ENCODE assay signal across 9 mouse cellular contexts in the genomic region with DNA sequence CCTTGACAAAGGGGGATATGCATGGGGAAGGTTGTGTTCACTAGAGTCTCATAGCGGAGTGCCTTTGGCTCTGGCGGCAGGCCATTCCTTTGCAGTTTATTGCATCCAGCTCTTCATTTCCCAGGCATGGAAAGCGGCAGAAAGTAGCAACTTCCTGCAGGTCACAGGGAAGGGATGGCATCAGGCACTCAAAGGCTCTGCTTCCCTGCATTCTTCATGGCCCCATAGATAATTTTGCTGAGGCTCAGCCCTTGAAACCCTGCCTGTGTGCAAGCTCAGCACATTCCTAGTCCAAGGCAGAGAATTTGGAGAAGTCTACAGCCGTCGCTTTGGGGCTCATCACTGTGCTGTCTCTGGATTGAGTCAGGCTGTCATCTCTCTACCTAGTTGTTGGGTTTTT. TPM values are rescaled to one million over a fixed set of nuclear protein-coding genes. Genes with fewer than 3 reads are reported as not detected.
DNase-seq lines count a peak whose midpoint lies in the region; ATAC-seq lines count a peak whose summit lies in the region.
"Had no signal": no experiment of that assay in that cellular context is flagged by ENCODE, and none has a peak within 500 bp of the region (broad histone marks: within the 10 kb centered on the region; RNA-seq: fewer than 3 reads in every experiment).

No protein-coding gene starts in this region.

- no peaks in the 10 kb centered on the region for H3K9me3 ChIP-seq in hindbrain, embryonic 13.5 days
- H3K9me3 ChIP-seq in hindbrain, embryonic 12.5 days (replicated peaks) = no peaks in the 10 kb centered on the region
- no peaks in the 10 kb centered on the region for H3K9me3 ChIP-seq in neural tube, embryonic 13.5 days
- no peaks in the 10 kb centered on the region for H3K9me3 ChIP-seq in intestine, embryonic 15.5 days
- no peaks in the 10 kb centered on the region for H3K9me3 ChIP-seq in stomach, embryonic 16.5 days (replicated peaks; ENCODE audit: control insufficient read depth, low read length)

- no peak overlapping the region for H3K4me3 ChIP-seq in hindbrain, embryonic 13.5 days
- no peak overlapping the region for H3K4me3 ChIP-seq in hindbrain, embryonic 12.5 days
- no peak overlapping the region for H3K4me3 ChIP-seq in neural tube, embryonic 13.5 days
- no peak overlapping the region for H3K4me3 ChIP-seq in intestine, embryonic 15.5 days (replicated peaks)
- no peak overlapping the region for H3K4me3 ChIP-seq in stomach, embryonic 16.5 days (replicated peaks; ENCODE audit: low read length)

- peak overlapping the region; percentile 46; the same call in 1 of the 2 replicates for H3K27ac ChIP-seq in hindbrain, embryonic 13.5 days
- no peak overlapping the region for H3K27ac ChIP-seq in hindbrain, embryonic 12.5 days
- peak overlapping the region; percentile 29; the same call in 1 of the 2 replicates for H3K27ac ChIP-seq in neural tube, embryonic 13.5 days (replicated peaks)
- peak overlapping the region; percentile 69 for H3K27ac ChIP-seq in intestine, embryonic 15.5 days
- H3K27ac ChIP-seq in stomach, embryonic 16.5 days (ENCODE audit: low read length) = peak overlapping the region; percentile 73

- 81% methylated on average over 5 of the region's 5 CpGs for WGBS in hindbrain, embryonic 13.5 days
- WGBS in hindbrain, embryonic 12.5 days = 74% methylated on average over 5 of the region's 5 CpGs
- WGBS in neural tube, embryonic 13.5 days = 60% methylated on average over 5 of the region's 5 CpGs
- WGBS in intestine, embryonic 15.5 days = 44% methylated on average over 5 of the region's 5 CpGs
- 50% methylated on average over 5 of the region's 5 CpGs for WGBS in stomach, embryonic 16.5 days

- H3K9ac ChIP-seq in hindbrain, embryonic 13.5 days = no peak overlapping the region
- H3K9ac ChIP-seq in hindbrain, embryonic 12.5 days = no peak overlapping the region
- H3K9ac ChIP-seq in neural tube, embryonic 13.5 days = no peak overlapping the region
- no peak overlapping the region for H3K9ac ChIP-seq in intestine, embryonic 15.5 days
- no peak overlapping the region for H3K9ac ChIP-seq in stomach, embryonic 16.5 days (ENCODE audit: low read length)

- DNase-seq in neural tube, embryonic 10.5 days (ENCODE audit: extremely low spot score, low spot score) = no peak
- DNase-seq in right cerebral cortex, postnatal 25 days = no peak
- no peak for DNase-seq in spleen, adult 12 weeks (ENCODE audit: low spot score)
- DNase-seq: thymus, adult 2 months had no signal

- no peaks in the 10 kb centered on the region for H3K27me3 ChIP-seq in hindbrain, embryonic 13.5 days
- no peaks in the 10 kb centered on the region for H3K27me3 ChIP-seq in hindbrain, embryonic 12.5 days
- no peaks in the 10 kb centered on the region for H3K27me3 ChIP-seq in neural tube, embryonic 13.5 days
- H3K27me3 ChIP-seq in intestine, embryonic 15.5 days (replicated peaks) = no peaks in the 10 kb centered on the region
- H3K27me3 ChIP-seq in stomach, embryonic 16.5 days (ENCODE audit: control insufficient read depth, insufficient read depth, low read length) = no peaks in the 10 kb centered on the region

- H3K36me3 ChIP-seq in hindbrain, embryonic 13.5 days = no peaks in the 10 kb centered on the region
- no peaks in the 10 kb centered on the region for H3K36me3 ChIP-seq in hindbrain, embryonic 12.5 days
- H3K36me3 ChIP-seq in neural tube, embryonic 13.5 days = no peaks in the 10 kb centered on the region
- H3K36me3 ChIP-seq in intestine, embryonic 15.5 days = no peaks in the 10 kb centered on the region; the same call in 1 of the 2 replicates
- H3K36me3 ChIP-seq in stomach, embryonic 16.5 days (ENCODE audit: control insufficient read depth, insufficient read depth, low read length) = 0 out of 2 replicates have a peak, but pooled peaks cover 7% of the 10 kb centered on the region

- peaks cover 28% of the 10 kb centered on the region for H3K4me1 ChIP-seq in hindbrain, embryonic 13.5 days (replicated peaks)
- H3K4me1 ChIP-seq in hindbrain, embryonic 12.5 days = peaks cover 8% of the 10 kb centered on the region
- peaks cover 23% of the 10 kb centered on the region for H3K4me1 ChIP-seq in neural tube, embryonic 13.5 days (replicated peaks)
- H3K4me1 ChIP-seq in intestine, embryonic 15.5 days (replicated peaks) = peaks cover 31% of the 10 kb centered on the region
- peaks cover 49% of the 10 kb centered on the region for H3K4me1 ChIP-seq in stomach, embryonic 16.5 days (ENCODE audit: control insufficient read depth, insufficient read depth, low read length)

- no peak for ATAC-seq in hindbrain, embryonic 13.5 days (ENCODE audit: low FRiP score)
- no peak for ATAC-seq in hindbrain, embryonic 12.5 days (ENCODE audit: low FRiP score)
- no peak for ATAC-seq in neural tube, embryonic 13.5 days (ENCODE audit: low read depth)
- peak; percentile 25; the same call in 1 of the 2 replicates for ATAC-seq in intestine, embryonic 15.5 days
- no peak for ATAC-seq in stomach, embryonic 16.5 days (ENCODE audit: insufficient read depth, low FRiP score)

- no peak overlapping the region for H3K4me2 ChIP-seq in hindbrain, embryonic 13.5 days
- no peak overlapping the region for H3K4me2 ChIP-seq in hindbrain, embryonic 12.5 days (replicated peaks)
- no peak overlapping the region for H3K4me2 ChIP-seq in neural tube, embryonic 13.5 days
- H3K4me2 ChIP-seq in intestine, embryonic 15.5 days (replicated peaks) = no peak overlapping the region
- H3K4me2 ChIP-seq in stomach, embryonic 16.5 days (ENCODE audit: low read depth, low read length) = no peak overlapping the region

RNA-seq across cellular contexts. Expression of a gene that starts 49.4 kb away (rescaled TPM):
- polyA plus RNA-seq in hindbrain, embryonic 13.5 days (2015; fragmentation: Nextera tagmentation; extraction: Ambion mirVana) = 22.0 and 24.1 TPM in 2 replicates
- 38.2 and 39.4 TPM in 2 replicates for polyA plus RNA-seq in hindbrain, embryonic 12.5 days (2016; fragmentation: Nextera tagmentation; extraction: Ambion mirVana)
- 20.4 and 23.0 TPM in 2 replicates for polyA plus RNA-seq in neural tube, embryonic 13.5 days (2015; fragmentation: Nextera tagmentation; extraction: Ambion mirVana)
- polyA plus RNA-seq in intestine, embryonic 15.5 days (2015; fragmentation: Nextera tagmentation; extraction: Ambion mirVana) = 55.9 and 56.0 TPM in 2 replicates
- 53.5 and 54.5 TPM in 2 replicates for polyA plus RNA-seq in stomach, embryonic 16.5 days (2015; fragmentation: Nextera tagmentation; extraction: Ambion mirVana)
